Mouse (Mus musculus) adrenal gland, postnatal 36 days (tissue): ENCODE results near the gene Ubash3b. TPM values are rescaled to one million over a fixed set of nuclear protein-coding genes. Genes with fewer than 3 reads are reported as not detected.
A peak's percentile ranks its signal among the peaks of the same experiment; 100 is the strongest.

Experiments
- DNase-seq, 2 experiments: peaks; one replicate each; pipeline ENCODE4 v3.0.0; 2021; ENCODE audit warnings: mixed read lengths in 1 of 2
- total RNA-seq, 2 experiments: library from RNA; stranded (reverse); gene quantifications; 2 replicates each; pipeline ENCODE4 v1.2.3; 2021

Gene Ubash3b
- total RNA-seq, 2 experiments from 2014 or later: 1.8 to 2.3 TPM

GRCm38 (mm10) chr9:41168206-41168605, 6.7 kb upstream of the Ubash3b start:
- no peak for DNase-seq

GRCm38 (mm10) chr9:41166886-41167285, 5.4 kb upstream of the Ubash3b start:
- no peak for DNase-seq

- no peak for DNase-seq
Observed at GRCm38 (mm10) chr9:41162363-41162762, 866 bp upstream of the Ubash3b start.

- no peak for DNase-seq
Observed at GRCm38 (mm10) chr9:41160536-41161176, 841 bp downstream of the Ubash3b start.

GRCm38 (mm10) chr9:41159223-41159622, 2.3 kb downstream of the Ubash3b start:
- DNase-seq: no peak

- DNase-seq: no peak
Observed at GRCm38 (mm10) chr9:41157872-41158567, 3.5 kb downstream of the Ubash3b start.

- DNase-seq: peak; percentile 82 to 87
Observed at GRCm38 (mm10) chr9:41157020-41157871, 4.3 kb downstream of the Ubash3b start.

- DNase-seq: peak; percentile 29 to 44
Observed at GRCm38 (mm10) chr9:41156720-41157019, 4.8 kb downstream of the Ubash3b start.

- DNase-seq: no peak
Observed at GRCm38 (mm10) chr9:41156006-41156719, 5.3 kb downstream of the Ubash3b start.

GRCm38 (mm10) chr9:41153979-41154378, 7.5 kb downstream of the Ubash3b start:
- DNase-seq: no peak

- no peak for DNase-seq
Observed at GRCm38 (mm10) chr9:41153050-41153449, 8.4 kb downstream of the Ubash3b start.

GRCm38 (mm10) chr9:41151491-41151890, 10.0 kb downstream of the Ubash3b start:
- DNase-seq: no peak

GRCm38 (mm10) chr9:41149896-41150295, 11.6 kb downstream of the Ubash3b start:
- no peak for DNase-seq

GRCm38 (mm10) chr9:41149079-41149676, 12.3 kb downstream of the Ubash3b start:
- DNase-seq: no peak

- no peak for DNase-seq
Observed at GRCm38 (mm10) chr9:41148600-41148999, 12.9 kb downstream of the Ubash3b start.

GRCm38 (mm10) chr9:41147203-41147842, 14.2 kb downstream of the Ubash3b start:
- no peak for DNase-seq

- no peak for DNase-seq
Observed at GRCm38 (mm10) chr9:41143825-41144224, 17.7 kb downstream of the Ubash3b start.

- DNase-seq: no peak
Observed at GRCm38 (mm10) chr9:41143115-41143514, 18.4 kb downstream of the Ubash3b start.

- DNase-seq: no peak
Observed at GRCm38 (mm10) chr9:41141026-41141425, 20.5 kb downstream of the Ubash3b start.

GRCm38 (mm10) chr9:41138987-41139808, 22.3 kb downstream of the Ubash3b start:
- no peak for DNase-seq
